Mouse (Mus musculus) G1E (cell line): ENCODE results near the gene Cnot3. TPM values are rescaled to one million over a fixed set of nuclear protein-coding genes. Genes with fewer than 3 reads are reported as not detected.

Experiments
- ATAC-seq: 2 replicates; pipeline ENCODE4 v1.8.0; 2016; ENCODE audit warnings: mild to moderate bottlenecking; ENCODE audit not compliant: insufficient number of reproducible peaks, poor library complexity, low FRiP score, severe bottlenecking; ENCODE audit errors: extremely low read depth
- DNase-seq: peaks from one replicate; pipeline ENCODE4 v3.0.0; 2012; ENCODE audit warnings: low spot score
- H3K27me3 ChIP-seq: 2 replicates; pipeline ENCODE4 v1.6.1; 2012; ENCODE audit warnings: mild to moderate bottlenecking, low read length, inconsistent platforms; ENCODE audit not compliant: insufficient read depth
- H3K36me3 ChIP-seq: replicated peaks from 2 replicates; pipeline ENCODE3; 2012; ENCODE audit warnings: mild to moderate bottlenecking, inconsistent platforms
- H3K4me1 ChIP-seq: 2 replicates; pipeline ENCODE4 v1.6.1; 2012; ENCODE audit warnings: low read depth, low read length, inconsistent platforms, mixed read lengths; ENCODE audit not compliant: insufficient read depth
- H3K4me3 ChIP-seq: 2 replicates; pipeline ENCODE4 v1.5.1; 2012; ENCODE audit warnings: low read depth, mild to moderate bottlenecking, inconsistent platforms, low read length, moderate library complexity, mixed read lengths
- H3K9me3 ChIP-seq: replicated peaks from 2 replicates; pipeline ENCODE4 v1.6.1; 2012; ENCODE audit warnings: inconsistent platforms
- CTCF ChIP-seq: IDR thresholded peaks from 2 replicates; pipeline ENCODE4 v1.5.1; 2012; ENCODE audit warnings: low read depth, low read length, inconsistent platforms, mixed read lengths
- GATA1 ChIP-seq: IDR thresholded peaks from 2 replicates; pipeline ENCODE4 v1.6.1; 2012; ENCODE audit warnings: borderline replicate concordance, low read length, inconsistent platforms, mixed read lengths
- GATA2 ChIP-seq: IDR thresholded peaks from 2 replicates; pipeline ENCODE4 v1.6.1; 2012; ENCODE audit warnings: low read depth, low read length, inconsistent platforms, borderline replicate concordance
- POLR2AphosphoS5 ChIP-seq: IDR thresholded peaks from 2 replicates; pipeline ENCODE4 v1.6.1; 2012; ENCODE audit warnings: low read depth, low read length, inconsistent platforms; ENCODE audit not compliant: insufficient replicate concordance
- TAL1 ChIP-seq: conservative IDR thresholded peaks from 2 replicates; pipeline ENCODE4 v1.6.1; 2012; ENCODE audit warnings: low read depth, low read length, inconsistent platforms, mixed read lengths
- polyA plus RNA-seq: library from polyadenylated mRNA; stranded (reverse); fragments of >175 nt; gene quantifications from 2 replicates; pipeline ENCODE4 v1.2.3, GENCODE M21; 2012
- total RNA-seq, 2 experiments: library from RNA; stranded (forward) in 1 of 2; stranded (reverse) in 1 of 2; fragments of 200-1000 nt in 1 of 2; fragments of >200 nt in 1 of 2; fragmentation: Nextera tagmentation in 1 of 2; gene quantifications; 2 replicates each; pipeline ENCODE4 v1.2.3; 2014 to 2017

The Cnot3 gene
- total and polyA plus RNA-seq, 3 experiments, result 20.7 to 506 (median 245) TPM

DNA sequence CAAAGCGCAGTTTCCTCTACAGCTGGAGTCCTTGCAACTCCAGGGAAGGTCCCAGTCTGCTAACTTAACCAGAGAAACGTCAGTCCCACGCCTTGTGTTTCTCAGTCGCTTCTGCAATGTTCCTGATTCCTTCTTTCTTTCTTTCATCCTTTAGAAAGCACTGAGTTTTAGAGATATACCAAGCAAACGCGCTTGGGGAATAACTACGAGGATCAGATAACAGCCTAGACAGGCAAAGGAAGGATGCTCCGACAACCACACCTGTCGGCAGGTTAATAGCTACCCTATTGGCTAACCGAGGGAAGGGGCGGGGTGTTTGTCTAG lies 758 bp upstream of the Cnot3 start:
- DNase-seq (no peak), ATAC-seq (no peak)
- H3K4me3 ChIP-seq, result peak overlapping the region; percentile 86
- H3K4me1 ChIP-seq, result peaks cover 56% of the 10 kb centered on the region
- peaks cover 69% of the 10 kb centered on the region for H3K36me3 ChIP-seq
- H3K27me3 ChIP-seq, result no peaks in the 10 kb centered on the region
- H3K9me3 ChIP-seq, result no peaks in the 10 kb centered on the region
- no peak for TF ChIP-seq GATA1
- TF ChIP-seq POLR2AphosphoS5, result no peak
- TF ChIP-seq CTCF, result no peak
- TF ChIP-seq TAL1, result no peak
- TF ChIP-seq GATA2, result no peak

DNA sequence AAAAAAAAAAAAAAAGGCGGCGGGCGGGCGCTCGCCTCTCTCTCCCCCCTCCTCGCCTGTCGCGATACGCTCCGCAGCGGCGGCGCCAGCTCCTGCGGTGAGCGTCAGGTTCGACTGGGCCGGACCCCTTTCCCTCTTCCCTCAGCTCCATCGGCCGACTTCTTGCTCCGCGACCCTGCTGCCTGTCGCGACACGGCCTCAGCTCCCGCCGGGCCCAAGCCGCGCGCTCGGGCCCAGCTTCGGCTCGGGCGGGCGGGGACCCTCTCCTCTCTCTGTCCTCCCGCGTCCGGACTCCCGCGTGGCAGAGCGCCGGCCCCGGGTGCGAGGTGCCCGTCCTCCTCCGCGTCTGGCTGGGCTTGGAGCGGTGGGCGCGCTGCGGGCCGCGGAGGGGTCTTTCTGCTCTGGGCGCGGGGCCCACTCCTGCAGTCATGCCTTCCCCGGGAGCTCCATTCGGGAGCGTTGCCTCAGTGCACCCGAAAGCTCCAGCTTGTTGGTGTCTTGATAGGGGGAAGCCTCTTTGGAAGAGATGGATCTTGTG lies 489 bp downstream of the Cnot3 start:
- DNase-seq (peak; percentile 32), ATAC-seq (no peak)
- Histone ChIP-seq H3K4me3 (peak overlapping the region; percentile 86), H3K9me3 (no peaks in the 10 kb centered on the region), H3K27me3 (no peaks in the 10 kb centered on the region), H3K4me1 (peaks cover 61% of the 10 kb centered on the region), H3K36me3 (peaks cover 69% of the 10 kb centered on the region)
- TF ChIP-seq GATA2, result no peak
- no peak for TF ChIP-seq GATA1
- TF ChIP-seq POLR2AphosphoS5, result no peak
- TF ChIP-seq CTCF, result no peak
- no peak for TF ChIP-seq TAL1

GRCm38 (mm10) chr7:3646188-3646587 lies 1.1 kb downstream of the Cnot3 start:
- TF ChIP-seq GATA1 (no peak), GATA2 (no peak), TAL1 (no peak), CTCF (no peak), POLR2AphosphoS5 (no peak)
- Histone ChIP-seq H3K4me3 (peak overlapping the region; percentile 86), H3K9me3 (no peaks in the 10 kb centered on the region), H3K4me1 (peaks cover 64% of the 10 kb centered on the region), H3K36me3 (peaks cover 69% of the 10 kb centered on the region), H3K27me3 (no peaks in the 10 kb centered on the region)
- ATAC-seq, result no peak
- DNase-seq, result no peak

DNA sequence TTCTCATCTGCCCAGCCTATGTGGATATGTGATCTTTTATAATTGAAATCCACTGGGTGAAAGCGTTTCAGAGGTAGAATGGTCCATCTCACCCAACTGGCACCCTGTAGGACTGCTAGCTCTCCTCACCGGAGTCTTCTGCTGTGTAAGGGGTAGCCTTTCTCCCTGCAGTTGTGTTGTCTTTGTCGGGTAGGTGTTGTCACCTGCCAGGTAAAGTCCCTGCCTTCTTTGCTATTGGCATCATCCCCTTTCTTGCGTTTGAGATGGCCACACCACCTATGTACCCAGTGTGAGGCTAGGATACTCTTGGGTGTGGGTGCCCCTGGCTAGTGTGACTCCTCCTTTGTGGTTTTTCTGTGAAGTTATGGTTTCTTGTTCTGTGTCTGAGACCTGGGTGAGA lies 1.6 kb downstream of the Cnot3 start:
- Histone ChIP-seq H3K4me3 (peak overlapping the region; percentile 86), H3K27me3 (no peaks in the 10 kb centered on the region), H3K4me1 (peaks cover 64% of the 10 kb centered on the region), H3K9me3 (no peaks in the 10 kb centered on the region), H3K36me3 (peaks cover 69% of the 10 kb centered on the region)
- ATAC-seq (no peak), DNase-seq (no peak)
- TF ChIP-seq GATA1, result no peak
- no peak for TF ChIP-seq CTCF
- TF ChIP-seq TAL1, result no peak
- TF ChIP-seq GATA2, result no peak
- TF ChIP-seq POLR2AphosphoS5, result no peak

DNA sequence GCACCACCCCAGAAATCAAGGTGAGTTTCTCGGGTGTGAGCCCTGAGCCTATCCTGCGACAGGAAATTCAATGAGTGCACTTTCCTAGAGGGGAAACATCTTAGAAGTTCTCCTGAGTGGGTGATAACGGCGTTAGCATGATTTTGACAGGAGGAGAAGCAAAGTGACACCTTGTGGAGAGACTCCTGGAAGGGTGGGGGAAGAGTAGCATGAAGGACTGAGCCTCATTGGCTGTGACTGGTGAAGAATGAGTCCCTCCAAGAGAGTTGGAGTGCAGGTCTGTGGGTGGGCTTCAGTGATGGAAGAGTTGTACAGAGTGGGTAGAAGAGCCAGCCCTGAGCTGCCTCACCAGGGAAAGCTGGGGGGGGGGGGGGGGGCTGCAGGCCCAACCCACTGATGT lies 11.9 kb downstream of the Cnot3 start:
- Histone ChIP-seq H3K36me3 (peaks cover 100% of the 10 kb centered on the region), H3K4me1 (peaks cover 27% of the 10 kb centered on the region), H3K9me3 (no peaks in the 10 kb centered on the region), H3K4me3 (no peak overlapping the region), H3K27me3 (no peaks in the 10 kb centered on the region)
- no peak for DNase-seq
- TF ChIP-seq CTCF (no peak), GATA1 (no peak), TAL1 (no peak), POLR2AphosphoS5 (no peak), GATA2 (no peak)
- ATAC-seq, result no peak

DNA sequence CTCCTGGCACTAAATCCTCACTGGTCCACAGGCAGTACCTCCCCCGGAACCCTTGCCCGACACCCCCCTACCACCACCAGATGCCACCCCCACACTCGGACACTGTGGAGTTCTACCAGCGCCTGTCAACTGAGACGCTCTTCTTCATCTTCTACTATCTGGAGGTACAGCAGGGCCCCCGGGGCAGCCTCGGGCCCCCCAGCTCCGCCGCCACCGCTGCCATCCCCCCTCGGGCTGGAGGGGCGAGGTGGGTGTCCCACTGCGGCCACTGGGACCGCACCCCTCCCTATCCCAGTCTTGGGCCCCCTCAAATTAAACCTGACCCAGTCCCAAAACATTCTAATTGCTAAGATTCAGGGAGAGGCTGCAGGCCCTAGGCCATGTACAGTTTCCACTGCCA lies 13.5 kb downstream of the Cnot3 start:
- ATAC-seq (no peak), DNase-seq (no peak)
- no peaks in the 10 kb centered on the region for H3K9me3 ChIP-seq
- H3K27me3 ChIP-seq, result no peaks in the 10 kb centered on the region
- TF ChIP-seq TAL1, result no peak
- no peak for TF ChIP-seq GATA1
- H3K4me3 ChIP-seq, result no peak overlapping the region
- peaks cover 21% of the 10 kb centered on the region for H3K4me1 ChIP-seq
- peaks cover 100% of the 10 kb centered on the region for H3K36me3 ChIP-seq
